Mouse (Mus musculus) WW6 (cell line): ENCODE measurements at regions not wholly inside any gene's neighbourhood (a gene's known extent, or its start where the extent isn't known, plus 50 kb on each side); places are given as distances from the start of the nearest gene placed in this dataset.

Experiments
- DNase-seq: peaks from one replicate; pipeline ENCODE4 v3.0.0-alpha.2; 2013; ENCODE audit warnings: low read depth, low spot score

DNA sequence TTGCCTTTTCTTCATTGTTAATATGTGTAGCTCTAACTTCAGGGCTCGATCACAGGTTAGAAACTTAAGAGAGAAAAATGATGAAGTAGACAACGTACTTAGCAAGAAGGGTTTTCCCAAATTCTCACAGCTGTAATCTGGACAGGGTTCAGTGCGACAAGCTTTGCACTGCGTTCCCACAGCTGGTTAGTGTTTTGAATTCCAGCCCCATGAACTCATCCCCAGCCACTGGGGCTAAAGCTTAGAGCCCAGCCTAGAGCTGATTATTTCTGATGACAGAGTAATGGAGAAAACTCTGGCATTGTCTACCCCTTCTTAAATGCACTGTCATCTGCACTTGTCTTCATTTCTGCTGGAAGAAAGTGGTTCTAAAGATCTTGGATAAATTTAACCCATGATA, 319.7 kb upstream of the Jag1 start:
- no peak for DNase-seq

- no peak for DNase-seq
These were observed 306.2 kb upstream of the Jag1 start for GRCm38 (mm10) chr2:137422656-137423055.

- no peak for DNase-seq
These were observed 303.2 kb upstream of the Jag1 start for GRCm38 (mm10) chr2:137419678-137420077.

DNA sequence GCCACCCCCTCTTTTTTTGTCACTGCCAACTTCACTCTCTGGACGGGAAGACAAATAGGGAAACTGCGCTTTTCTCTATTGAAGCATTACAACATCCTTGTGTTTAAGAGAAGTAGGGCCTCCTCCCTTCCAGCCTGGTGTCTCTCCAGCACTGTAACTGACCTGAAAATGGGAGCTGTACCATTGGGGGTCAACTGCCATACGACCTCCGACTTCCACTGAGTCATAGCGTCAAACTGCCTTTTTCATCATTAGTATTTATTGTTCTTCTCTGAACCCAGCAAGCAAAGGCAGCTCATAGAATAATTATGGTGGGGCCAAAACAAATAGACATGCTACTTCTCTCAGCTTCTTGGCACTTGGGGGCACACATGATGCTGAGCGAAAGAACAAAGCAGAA, 301.2 kb upstream of the Jag1 start:
- DNase-seq: no peak

- no peak for DNase-seq
These were observed 297.0 kb upstream of the Jag1 start for GRCm38 (mm10) chr2:137413432-137413831.

- no peak for DNase-seq
These were observed 293.2 kb upstream of the Jag1 start for GRCm38 (mm10) chr2:137409611-137410010.

DNA sequence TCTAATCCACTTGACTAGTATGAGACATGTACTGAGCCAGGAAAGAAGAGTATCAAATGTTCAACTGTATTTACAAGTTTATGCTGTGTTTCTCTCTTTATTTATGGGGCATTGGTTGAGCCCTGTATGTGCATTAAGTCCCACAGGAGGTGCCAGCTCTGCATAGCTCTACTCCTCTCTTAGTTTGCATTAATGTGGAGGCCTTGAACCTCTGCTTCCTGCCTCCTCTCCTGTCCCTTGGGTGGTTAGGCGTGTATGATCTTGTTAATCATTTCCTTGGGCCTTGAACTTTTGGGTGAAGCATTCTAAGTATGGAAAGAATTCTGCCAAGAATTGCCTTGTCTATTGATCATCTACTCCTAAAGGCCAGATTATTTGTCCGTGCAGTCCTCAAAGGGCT, 291.9 kb upstream of the Jag1 start:
- DNase-seq: no peak

DNA sequence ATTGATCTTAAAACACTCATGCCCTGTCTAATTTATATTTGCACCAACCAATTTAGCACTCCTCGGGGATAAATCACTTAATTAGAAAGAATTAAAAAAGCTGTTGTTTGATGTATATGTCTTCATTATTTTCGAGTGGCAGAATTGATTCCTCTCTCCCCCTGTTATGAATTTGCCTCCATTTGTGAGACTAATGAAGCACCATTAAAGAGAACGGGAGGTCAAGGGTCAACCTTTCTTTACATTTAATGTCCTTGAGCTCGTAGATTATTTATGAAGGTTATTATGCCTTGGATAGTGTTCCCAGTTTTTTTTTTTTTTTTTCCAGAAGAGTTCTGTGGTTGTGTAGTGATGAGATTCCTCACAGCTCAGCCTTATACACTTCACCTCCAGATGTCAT, 277.0 kb upstream of the Jag1 start:
- no peak for DNase-seq

GRCm38 (mm10) chr2:137379816-137380215, 263.4 kb upstream of the Jag1 start:
- no peak for DNase-seq

- DNase-seq: no peak
These were observed 258.9 kb upstream of the Jag1 start for GRCm38 (mm10) chr2:137375346-137375745.

GRCm38 (mm10) chr2:137371062-137371461, 254.6 kb upstream of the Jag1 start:
- DNase-seq: no peak

DNA sequence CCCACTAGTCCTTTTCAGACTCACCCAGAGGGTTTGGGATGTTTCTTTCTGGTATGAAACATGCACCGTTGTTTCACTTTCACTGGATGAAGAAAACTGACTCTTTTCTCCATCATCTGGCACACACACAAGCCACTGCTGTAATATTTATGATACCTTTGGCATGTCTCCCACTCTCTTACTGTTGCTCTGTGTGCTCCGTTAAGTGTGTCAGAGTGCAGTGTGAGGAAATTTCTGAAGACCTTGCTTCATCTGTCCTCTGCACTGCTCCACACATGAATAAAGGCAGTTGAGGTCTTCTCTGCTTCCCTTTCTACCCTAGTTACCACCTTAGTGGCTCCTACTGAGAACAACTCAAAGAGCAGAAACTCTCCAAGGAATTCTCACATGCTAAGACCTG, 246.6 kb upstream of the Jag1 start:
- DNase-seq: no peak

DNA sequence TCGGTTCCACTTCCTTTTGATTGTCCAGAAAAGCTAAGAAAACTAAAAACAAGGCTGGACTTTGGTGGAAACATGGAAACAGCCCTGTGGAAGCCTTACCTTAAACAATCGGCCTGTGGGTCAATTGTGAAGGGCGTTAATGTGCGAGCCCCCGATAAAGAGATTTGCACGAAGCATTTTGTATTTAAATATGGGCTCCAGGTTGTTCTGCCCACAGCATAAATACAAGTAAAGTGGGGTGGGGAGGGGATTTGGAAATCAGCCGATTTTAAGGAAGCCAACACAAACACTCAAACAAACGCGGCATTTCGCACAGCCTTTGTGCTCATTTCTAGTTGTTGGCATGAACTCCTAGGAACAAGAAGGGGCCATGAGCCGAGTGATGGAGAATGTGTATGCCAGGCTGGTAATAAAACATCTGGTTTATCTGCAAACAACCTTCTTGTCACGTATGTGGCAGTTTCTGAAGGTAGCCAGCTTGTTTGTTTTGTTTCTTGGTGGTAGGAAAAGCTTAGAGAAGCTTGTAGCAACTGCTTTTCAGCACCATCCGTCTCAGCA, 240.8 kb upstream of the Jag1 start:
- DNase-seq: no peak

GRCm38 (mm10) chr2:137343736-137344135, 227.3 kb upstream of the Jag1 start:
- no peak for DNase-seq

DNA sequence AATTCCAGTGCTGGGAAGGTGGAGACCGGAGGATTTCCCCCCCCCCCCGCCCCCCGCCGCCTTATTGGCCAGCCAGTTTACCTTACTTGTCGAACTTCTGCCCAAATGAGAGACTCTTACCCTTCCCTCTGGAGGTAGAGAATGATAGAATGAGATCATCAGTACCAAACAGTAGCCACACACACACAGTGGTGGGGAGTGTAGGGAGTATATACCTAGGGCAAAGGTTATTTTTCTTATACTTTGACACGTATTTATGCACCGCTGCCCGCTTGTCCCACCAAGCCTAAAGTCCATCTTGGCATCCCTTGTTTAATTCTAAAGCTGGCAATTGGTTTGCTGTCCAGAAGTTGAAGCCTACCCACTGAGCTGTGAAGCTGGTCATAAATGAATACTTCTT, 213.6 kb upstream of the Jag1 start:
- DNase-seq: no peak

DNA sequence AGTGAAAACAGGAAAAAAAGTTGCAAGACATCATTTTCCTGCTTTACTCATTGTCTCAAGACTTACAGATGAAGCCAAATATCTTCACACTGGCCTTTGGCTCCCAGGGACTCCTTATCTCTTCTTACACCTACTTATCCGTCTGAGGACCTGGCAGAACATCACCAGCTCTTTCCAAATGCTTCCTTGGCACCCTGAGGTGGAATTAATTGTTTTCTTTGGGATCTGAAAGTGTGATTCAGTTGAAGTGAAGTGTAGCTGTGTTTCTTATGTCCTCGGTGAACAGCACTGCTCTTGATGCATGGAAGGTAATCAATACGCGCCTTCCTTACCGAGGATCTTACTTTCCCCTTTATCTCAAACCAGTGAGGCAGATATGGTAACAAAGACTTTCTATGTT, 207.0 kb upstream of the Jag1 start:
- DNase-seq: no peak

DNA sequence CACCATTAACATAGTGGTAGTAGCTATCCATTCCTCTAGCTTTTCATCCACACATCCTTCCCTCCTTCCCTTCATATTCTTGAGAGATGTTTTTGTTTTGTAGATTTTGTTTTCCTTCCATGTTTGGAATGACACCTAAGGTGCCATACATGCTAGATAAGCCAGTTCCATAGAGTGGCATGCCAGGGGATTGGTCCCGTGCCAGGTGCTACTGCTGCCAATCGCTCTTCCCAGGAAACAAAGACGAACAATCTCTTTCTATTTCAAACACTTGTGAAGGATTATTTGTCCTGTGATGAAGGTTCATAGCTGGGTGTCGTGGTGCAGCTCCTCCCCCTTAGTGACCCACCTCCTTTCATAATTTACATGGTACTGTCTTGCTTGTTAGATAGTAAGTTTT, 194.1 kb upstream of the Jag1 start:
- no peak for DNase-seq

GRCm38 (mm10) chr2:137308116-137308515, 191.7 kb upstream of the Jag1 start:
- no peak for DNase-seq

DNA sequence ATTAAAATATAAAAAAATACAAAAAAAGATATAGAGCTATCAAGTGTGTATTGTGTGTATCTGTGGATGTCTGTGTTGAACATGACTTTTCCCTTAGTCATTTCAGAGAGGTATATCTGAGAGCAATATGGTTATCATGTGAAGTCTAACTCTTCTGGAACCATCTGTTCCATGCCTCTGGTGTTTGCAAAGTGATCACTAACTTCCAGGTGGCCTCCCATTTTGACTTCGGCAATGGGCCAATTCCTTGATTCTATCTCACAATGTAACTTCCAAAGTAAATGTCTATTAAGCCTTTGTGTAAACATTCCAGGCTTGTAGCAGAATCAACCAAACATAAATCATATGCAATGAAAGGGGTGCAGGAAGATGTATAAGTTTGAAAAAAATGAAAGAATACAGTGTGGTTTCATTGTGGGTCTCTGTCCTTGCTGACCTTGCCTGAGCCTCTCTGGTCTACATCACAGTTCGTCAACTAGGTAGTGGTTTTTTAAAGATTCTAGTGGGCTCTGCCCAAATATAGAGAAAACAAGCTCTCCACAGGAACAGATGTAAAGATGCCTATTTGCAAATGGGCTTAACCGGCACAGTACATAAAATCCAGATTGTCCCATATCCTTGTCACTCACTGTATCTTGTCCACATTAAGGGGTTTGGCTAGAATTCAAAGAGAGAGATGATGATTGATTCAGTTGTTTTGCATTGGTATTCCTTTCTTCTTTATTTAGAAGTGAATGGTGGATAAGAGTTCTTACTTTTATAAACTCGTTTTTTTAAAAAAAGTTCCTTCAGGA, 185.2 kb upstream of the Jag1 start:
- DNase-seq: no peak

- no peak for DNase-seq
These were observed 172.8 kb upstream of the Jag1 start for GRCm38 (mm10) chr2:137289231-137289630.

GRCm38 (mm10) chr2:137271575-137272180, 155.2 kb upstream of the Jag1 start:
- no peak for DNase-seq

- DNase-seq: no peak
These were observed 146.5 kb upstream of the Jag1 start for GRCm38 (mm10) chr2:137262911-137263310.

- no peak for DNase-seq
These were observed 141.5 kb upstream of the Jag1 start for GRCm38 (mm10) chr2:137257847-137258515.
